Mouse (Mus musculus): ENCODE results near the gene Creg2. TPM values are rescaled to one million over a fixed set of nuclear protein-coding genes. Genes with fewer than 3 reads are reported as not detected.

Creg2 gene
- polyA plus RNA-seq, 1 experiment: not detected

DNA sequence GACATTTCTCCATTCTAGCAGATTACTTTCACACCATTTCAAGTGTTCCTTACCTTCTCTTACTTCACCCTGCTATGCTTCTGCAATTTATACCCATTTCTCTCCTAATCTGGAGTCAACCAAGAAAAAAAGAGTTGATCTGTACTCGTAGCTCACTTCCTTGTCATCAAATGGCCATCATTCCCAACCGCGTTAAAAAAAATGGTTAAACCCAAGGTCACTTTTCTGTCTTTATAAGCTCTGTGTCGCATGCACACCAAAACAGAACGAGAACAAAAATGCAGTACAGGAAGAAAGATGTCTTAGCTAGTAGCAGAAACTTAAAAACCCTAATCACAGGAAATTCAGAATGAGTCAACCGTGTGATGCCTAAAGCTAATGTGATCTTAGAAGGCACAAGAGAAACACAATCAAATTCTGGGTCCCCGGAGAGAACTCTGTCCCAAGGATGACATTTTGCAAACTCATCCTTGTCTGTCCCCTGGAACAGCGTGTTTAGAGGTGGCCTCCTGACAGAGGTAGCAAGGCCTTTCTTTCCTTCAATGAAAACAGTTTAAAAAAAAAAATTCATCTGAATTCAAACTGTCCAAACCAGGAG, 75.4 kb downstream of the Creg2 start:
- no peaks in the 10 kb centered on the region for H3K36me3 ChIP-seq (ENCODE audit: control insufficient read depth, insufficient read depth)
- TF ChIP-seq SRF (IDR thresholded peaks at IDR 0.05; ENCODE audit: control insufficient read depth, insufficient read length, low read depth): no peak
- no peak for TF ChIP-seq E2F4 (IDR thresholded peaks at IDR 0.05; ENCODE audit: insufficient read depth)
- no peak for TF ChIP-seq CEBPB (IDR thresholded peaks at IDR 0.05; ENCODE audit: insufficient read depth, poor library complexity, severe bottlenecking)
- no peak for TF ChIP-seq REST (IDR thresholded peaks at IDR 0.05; ENCODE audit: insufficient read depth, insufficient read length)
- TF ChIP-seq TCF3 (IDR thresholded peaks at IDR 0.05; ENCODE audit: insufficient read length, low read depth): no peak
- TF ChIP-seq MYOD1 (IDR thresholded peaks at IDR 0.05; ENCODE audit: control insufficient read depth in 1 of 3, insufficient read length in 2 of 3, low read depth in 2 of 3): no peak
- TF ChIP-seq TCF12 (IDR thresholded peaks at IDR 0.05; ENCODE audit: insufficient read depth, poor library complexity, severe bottlenecking): no peak
- no peak for TF ChIP-seq MYOG (IDR thresholded peaks at IDR 0.05; ENCODE audit: control insufficient read depth in 1 of 3, insufficient read depth in 1 of 3, insufficient read length in 2 of 3, low read depth in 2 of 3)
- no peak for TF ChIP-seq POLR2AphosphoS2 (IDR thresholded peaks at IDR 0.05; ENCODE audit: insufficient read length, low read depth)
- TF ChIP-seq POLR2A (IDR thresholded peaks at IDR 0.05; ENCODE audit: insufficient read length, low read depth): no peak
- TF ChIP-seq USF1 (IDR thresholded peaks at IDR 0.05; ENCODE audit: low read depth): no peak
- no peak for TF ChIP-seq MAX (IDR thresholded peaks at IDR 0.05; ENCODE audit: low read depth)
- H3K79me2 ChIP-seq (ENCODE audit: control insufficient read depth, insufficient read depth): peaks cover 51% of the 10 kb centered on the region
- H3K4me2 ChIP-seq (ENCODE audit: low read depth): peak overlapping the region; percentile 80
- peak overlapping the region; percentile 92 for H3ac ChIP-seq (ENCODE audit: control insufficient read depth, insufficient read length)
- no peaks in the 10 kb centered on the region for H3K27me3 ChIP-seq (ENCODE audit: control insufficient read depth, insufficient read depth, insufficient read length)
- H3K4me3 ChIP-seq: peak overlapping the region; percentile 78

DNA sequence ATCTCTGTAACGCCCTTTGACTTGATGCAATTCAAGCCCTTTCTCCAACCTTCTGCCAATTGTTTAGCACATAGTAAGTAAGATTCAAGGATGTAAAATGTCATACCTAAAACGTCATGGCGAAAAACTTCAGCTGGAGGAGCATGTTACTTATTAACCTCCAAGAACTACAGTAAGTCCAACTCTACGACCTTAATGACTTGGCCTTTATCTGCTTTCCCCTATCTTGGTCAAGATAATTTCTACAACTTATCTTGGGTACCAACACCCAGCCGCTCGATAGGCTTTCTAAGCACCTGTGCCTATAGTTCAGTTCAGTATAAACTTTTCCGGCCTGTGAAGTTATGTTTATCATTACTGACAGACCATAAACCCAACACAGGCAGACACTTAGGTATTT, 77.4 kb downstream of the Creg2 start:
- H3K4me2 ChIP-seq (ENCODE audit: low read depth): peak overlapping the region; percentile 8
- no peak overlapping the region for H3K4me3 ChIP-seq
- peaks cover 70% of the 10 kb centered on the region for H3K79me2 ChIP-seq (ENCODE audit: control insufficient read depth, insufficient read depth)
- H3K36me3 ChIP-seq (ENCODE audit: control insufficient read depth, insufficient read depth): peaks cover 8% of the 10 kb centered on the region
- no peak for TF ChIP-seq MYOG (IDR thresholded peaks at IDR 0.05; ENCODE audit: control insufficient read depth in 1 of 3, insufficient read depth in 1 of 3, insufficient read length in 2 of 3, low read depth in 2 of 3)
- no peak for TF ChIP-seq SRF (IDR thresholded peaks at IDR 0.05; ENCODE audit: control insufficient read depth, insufficient read length, low read depth)
- TF ChIP-seq E2F4 (IDR thresholded peaks at IDR 0.05; ENCODE audit: insufficient read depth): no peak
- TF ChIP-seq USF1 (IDR thresholded peaks at IDR 0.05; ENCODE audit: low read depth): no peak
- no peak for TF ChIP-seq TCF12 (IDR thresholded peaks at IDR 0.05; ENCODE audit: insufficient read depth, poor library complexity, severe bottlenecking)
- TF ChIP-seq MYOD1 (IDR thresholded peaks at IDR 0.05; ENCODE audit: control insufficient read depth in 1 of 3, insufficient read length in 2 of 3, low read depth in 2 of 3): no peak
- TF ChIP-seq POLR2A (IDR thresholded peaks at IDR 0.05; ENCODE audit: insufficient read length, low read depth): no peak
- no peak for TF ChIP-seq REST (IDR thresholded peaks at IDR 0.05; ENCODE audit: insufficient read depth, insufficient read length)
- no peak for TF ChIP-seq MAX (IDR thresholded peaks at IDR 0.05; ENCODE audit: low read depth)
- TF ChIP-seq CEBPB (IDR thresholded peaks at IDR 0.05; ENCODE audit: insufficient read depth, poor library complexity, severe bottlenecking): no peak
- H3K27me3 ChIP-seq (ENCODE audit: control insufficient read depth, insufficient read depth, insufficient read length): no peaks in the 10 kb centered on the region
- H3ac ChIP-seq (ENCODE audit: control insufficient read depth, insufficient read length): no peak overlapping the region

DNA sequence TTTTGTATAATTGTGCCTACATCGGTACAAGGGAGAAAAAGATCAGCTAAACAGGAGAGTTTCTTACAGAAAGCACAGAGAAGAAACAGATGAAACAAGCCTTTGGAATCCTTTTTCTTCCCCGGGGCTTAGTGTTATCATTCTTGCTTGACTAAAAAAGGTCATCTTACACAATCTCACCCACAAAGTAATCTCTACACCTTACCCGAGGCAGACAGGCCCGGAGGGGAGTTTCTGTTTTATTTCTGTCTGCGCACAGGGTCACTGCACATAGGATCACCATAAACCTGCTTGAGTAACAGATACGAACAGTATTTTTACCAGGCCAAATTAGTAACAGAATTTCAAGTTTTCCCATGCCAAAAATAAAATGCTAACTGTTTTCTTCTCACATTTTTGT, 79.6 kb downstream of the Creg2 start:
- TF ChIP-seq USF1 (IDR thresholded peaks at IDR 0.05; ENCODE audit: low read depth) (no peak), POLR2AphosphoS2 (IDR thresholded peaks at IDR 0.05; ENCODE audit: insufficient read length, low read depth) (no peak), MYOD1 (IDR thresholded peaks at IDR 0.05; ENCODE audit: control insufficient read depth in 1 of 3, insufficient read length in 2 of 3, low read depth in 2 of 3) (no peak), E2F4 (IDR thresholded peaks at IDR 0.05; ENCODE audit: insufficient read depth) (no peak), TCF12 (IDR thresholded peaks at IDR 0.05; ENCODE audit: insufficient read depth, poor library complexity, severe bottlenecking) (no peak), CEBPB (IDR thresholded peaks at IDR 0.05; ENCODE audit: insufficient read depth, poor library complexity, severe bottlenecking) (no peak), MAX (IDR thresholded peaks at IDR 0.05; ENCODE audit: low read depth) (no peak), MYOG (IDR thresholded peaks at IDR 0.05; ENCODE audit: control insufficient read depth in 1 of 3, insufficient read depth in 1 of 3, insufficient read length in 2 of 3, low read depth in 2 of 3) (no peak)
- Histone ChIP-seq H3K4me2 (ENCODE audit: low read depth) (no peak overlapping the region), H3K79me2 (ENCODE audit: control insufficient read depth, insufficient read depth) (peaks cover 92% of the 10 kb centered on the region), H3K27me3 (ENCODE audit: control insufficient read depth, insufficient read depth, insufficient read length) (no peaks in the 10 kb centered on the region), H3ac (ENCODE audit: control insufficient read depth, insufficient read length) (no peak overlapping the region), H3K4me3 (no peak overlapping the region), H3K36me3 (ENCODE audit: control insufficient read depth, insufficient read depth) (peaks cover 8% of the 10 kb centered on the region)

Other genes starting within 250 kb of the Creg2 start
- 5.8 TPM for gene Tbc1d8, start 172.7 kb downstream of the Creg2 start, polyA plus RNA-seq (2012; fragmentation: generic; extraction: Trizol)
- gene Cnot11, start 116.5 kb downstream of the Creg2 start, polyA plus RNA-seq (2012; fragmentation: generic; extraction: Trizol): 16.8 TPM
- 17.9 TPM for gene Rnf149, start 74.1 kb downstream of the Creg2 start, polyA plus RNA-seq (2012; fragmentation: generic; extraction: Trizol)
- 0.16 TPM for gene Rfx8, start 69.5 kb upstream of the Creg2 start, polyA plus RNA-seq (2012; fragmentation: generic; extraction: Trizol)
- 0.20 TPM for gene Gm3646, start 153.9 kb upstream of the Creg2 start, polyA plus RNA-seq (2012; fragmentation: generic; extraction: Trizol)
- 147 TPM for gene Map4k4, start 249.4 kb upstream of the Creg2 start, polyA plus RNA-seq (2012; fragmentation: generic; extraction: Trizol)